Mouse (Mus musculus): Measurements from ENCODE around the gene Gsn.

DNA sequence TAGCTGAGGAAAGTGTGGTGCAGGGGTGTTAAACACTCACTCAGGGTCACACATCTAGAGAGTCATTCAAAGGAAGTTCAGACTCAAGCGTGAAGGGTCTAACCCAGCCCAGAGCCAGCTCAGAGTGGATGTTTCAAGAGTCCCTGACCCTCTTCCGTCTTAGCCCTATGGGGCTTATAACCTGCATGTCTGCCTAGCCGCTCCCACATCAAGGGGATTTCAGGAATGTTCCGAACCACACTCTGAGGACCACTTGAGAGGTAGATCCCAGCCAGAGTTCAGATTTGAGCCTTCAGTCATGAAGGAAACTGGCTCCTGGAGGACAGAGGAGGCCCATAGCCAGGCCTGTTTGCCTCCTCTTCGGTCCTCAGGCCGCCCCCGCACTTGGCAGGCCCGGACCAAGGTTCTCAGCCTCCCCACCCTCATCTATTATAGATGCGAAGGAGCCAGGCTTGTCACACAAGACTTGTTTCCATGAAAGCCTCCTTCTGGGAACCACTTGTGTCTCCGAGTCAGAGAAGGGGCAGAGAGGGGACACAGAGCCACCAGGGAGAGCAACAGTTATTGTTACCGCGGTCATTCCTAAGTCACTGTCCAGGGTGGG, 30.9 kb downstream of the Gsn start:
- TF ChIP-seq CTCF (IDR thresholded peaks at IDR 0.05; ENCODE audit: low read depth) (no peak), EP300 (IDR thresholded peaks at IDR 0.05; ENCODE audit: low read depth) (no peak)

Data from liver, postnatal 0 days (tissue).